Mouse (Mus musculus): ENCODE measurements around the gene Dpm2. TPM values are rescaled to one million over a fixed set of nuclear protein-coding genes. Genes with fewer than 3 reads are reported as not detected.

Dpm2 gene
- total and polyA plus RNA-seq, 2 experiments, result 6.5 to 104 TPM

- Histone ChIP-seq H3K9ac (ENCODE audit: low read depth, low read length) (no peak overlapping the region), H3K27ac (replicated peaks; ENCODE audit: insufficient read depth, low read depth, low read length) (no peak overlapping the region), H3K36me3 (ENCODE audit: control insufficient read depth, insufficient read depth, low read length) (peaks cover 2% of the 10 kb centered on the region; the same call in 1 of the 2 replicates), H3K27me3 (ENCODE audit: control insufficient read depth, insufficient read depth, low read length) (no peaks in the 10 kb centered on the region), H3K4me3 (ENCODE audit: insufficient read depth, low read depth, low read length) (no peak overlapping the region), H3K79me2 (ENCODE audit: control insufficient read depth, insufficient read depth, low read length) (peaks cover 47% of the 10 kb centered on the region; the same call in 1 of the 2 replicates), H3K4me1 (ENCODE audit: control insufficient read depth, insufficient read depth, low read length) (peaks cover 9% of the 10 kb centered on the region)
- WGBS, result 75% methylated on average over 7 of the region's 7 CpGs
- no peak for DNase-seq (ENCODE audit: extremely low read depth, low read depth, low spot score)
- no peak for TF ChIP-seq CTCF (IDR thresholded peaks at IDR 0.05; ENCODE audit: low read depth, low read length)
- no peak for TF ChIP-seq POLR2A (IDR thresholded peaks at IDR 0.05; ENCODE audit: extremely low read depth, insufficient read depth, low read length)
Measured at GRCm38 (mm10) chr2:32547964-32548739, 22.5 kb upstream of the Dpm2 start.

GRCm38 (mm10) chr2:32549171-32549570 is 21.5 kb upstream of the Dpm2 start:
- H3K27me3 ChIP-seq (ENCODE audit: control insufficient read depth, insufficient read depth, low read length), result no peaks in the 10 kb centered on the region
- no peak overlapping the region for H3K27ac ChIP-seq (replicated peaks; ENCODE audit: insufficient read depth, low read depth, low read length)
- peaks cover 9% of the 10 kb centered on the region for H3K4me1 ChIP-seq (ENCODE audit: control insufficient read depth, insufficient read depth, low read length)
- H3K9ac ChIP-seq (ENCODE audit: low read depth, low read length), result no peak overlapping the region
- no peak overlapping the region for H3K4me3 ChIP-seq (ENCODE audit: insufficient read depth, low read depth, low read length)
- TF ChIP-seq POLR2A (IDR thresholded peaks at IDR 0.05; ENCODE audit: extremely low read depth, insufficient read depth, low read length), result no peak
- no peak for TF ChIP-seq CTCF (IDR thresholded peaks at IDR 0.05; ENCODE audit: low read depth, low read length)
- DNase-seq (ENCODE audit: extremely low read depth, low read depth, low spot score), result no peak
- H3K36me3 ChIP-seq (ENCODE audit: control insufficient read depth, insufficient read depth, low read length), result peaks cover 2% of the 10 kb centered on the region; the same call in 1 of the 2 replicates
- peaks cover 40% of the 10 kb centered on the region; the same call in 1 of the 2 replicates for H3K79me2 ChIP-seq (ENCODE audit: control insufficient read depth, insufficient read depth, low read length)
- 92% methylated on average over 9 of the region's 9 CpGs for WGBS

DNA sequence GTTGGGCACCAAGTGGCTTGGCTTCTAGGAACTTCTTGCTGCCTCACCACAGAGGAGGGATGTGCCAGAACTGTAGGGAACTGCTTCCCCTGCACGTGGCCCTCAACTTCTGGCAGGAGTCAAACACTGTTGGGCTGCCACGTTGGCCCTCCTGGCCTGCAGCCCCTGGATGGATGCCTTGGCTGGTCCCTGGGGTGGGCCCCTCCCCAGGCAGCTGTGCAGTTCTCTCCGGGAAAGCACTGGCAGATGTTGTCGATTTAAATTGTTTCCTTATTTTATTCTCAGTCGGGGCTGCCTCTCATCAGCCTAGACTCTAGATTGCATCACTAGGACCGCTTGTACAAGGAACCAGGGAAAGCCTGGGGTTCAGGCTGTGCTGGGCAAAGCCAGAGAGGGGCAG is 20.9 kb upstream of the Dpm2 start:
- H3K79me2 ChIP-seq (ENCODE audit: control insufficient read depth, insufficient read depth, low read length), result peaks cover 36% of the 10 kb centered on the region; the same call in 1 of the 2 replicates
- H3K27me3 ChIP-seq (ENCODE audit: control insufficient read depth, insufficient read depth, low read length), result no peaks in the 10 kb centered on the region
- no peak for DNase-seq (ENCODE audit: extremely low read depth, low read depth, low spot score)
- peaks cover 9% of the 10 kb centered on the region for H3K4me1 ChIP-seq (ENCODE audit: control insufficient read depth, insufficient read depth, low read length)
- no peak overlapping the region for H3K27ac ChIP-seq (replicated peaks; ENCODE audit: insufficient read depth, low read depth, low read length)
- 51% methylated on average over 6 of the region's 6 CpGs for WGBS
- H3K36me3 ChIP-seq (ENCODE audit: control insufficient read depth, insufficient read depth, low read length), result peaks cover 2% of the 10 kb centered on the region; the same call in 1 of the 2 replicates
- TF ChIP-seq POLR2A (IDR thresholded peaks at IDR 0.05; ENCODE audit: extremely low read depth, insufficient read depth, low read length) (no peak), CTCF (IDR thresholded peaks at IDR 0.05; ENCODE audit: low read depth, low read length) (no peak)
- H3K4me3 ChIP-seq (ENCODE audit: insufficient read depth, low read depth, low read length), result no peak overlapping the region
- H3K9ac ChIP-seq (ENCODE audit: low read depth, low read length), result no peak overlapping the region

DNA sequence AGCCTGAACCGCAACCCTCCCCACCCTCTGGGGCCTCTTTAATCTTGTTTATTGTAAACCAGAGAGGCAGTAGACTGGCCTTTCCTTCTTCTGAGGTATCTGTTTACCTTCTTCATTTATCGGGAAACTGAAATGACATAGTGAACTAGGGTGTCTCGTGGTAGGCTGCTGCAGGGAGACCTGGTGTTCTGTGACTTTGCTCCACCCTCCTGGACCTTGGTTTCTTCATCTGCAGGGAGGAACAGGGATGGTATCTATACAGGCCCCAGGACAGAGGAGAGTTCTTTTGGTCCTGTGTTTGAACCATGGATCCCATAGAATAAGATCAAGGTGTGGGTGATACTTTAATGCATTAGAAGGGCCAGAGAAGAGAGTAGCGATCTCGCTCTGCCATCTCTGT is 19.4 kb upstream of the Dpm2 start:
- Histone ChIP-seq H3K27me3 (ENCODE audit: control insufficient read depth, insufficient read depth, low read length) (no peaks in the 10 kb centered on the region), H3K27ac (replicated peaks; ENCODE audit: insufficient read depth, low read depth, low read length) (no peak overlapping the region), H3K36me3 (ENCODE audit: control insufficient read depth, insufficient read depth, low read length) (no peaks in the 10 kb centered on the region), H3K4me1 (ENCODE audit: control insufficient read depth, insufficient read depth, low read length) (peaks cover 9% of the 10 kb centered on the region), H3K79me2 (ENCODE audit: control insufficient read depth, insufficient read depth, low read length) (peaks cover 31% of the 10 kb centered on the region; the same call in 1 of the 2 replicates), H3K4me3 (ENCODE audit: insufficient read depth, low read depth, low read length) (no peak overlapping the region), H3K9ac (ENCODE audit: low read depth, low read length) (no peak overlapping the region)
- DNase-seq (ENCODE audit: extremely low read depth, low read depth, low spot score), result no peak
- WGBS, result 72% methylated on average over 5 of the region's 5 CpGs
- TF ChIP-seq CTCF (IDR thresholded peaks at IDR 0.05; ENCODE audit: low read depth, low read length), result no peak
- no peak for TF ChIP-seq POLR2A (IDR thresholded peaks at IDR 0.05; ENCODE audit: extremely low read depth, insufficient read depth, low read length)

GRCm38 (mm10) chr2:32553592-32554148 is 17.0 kb upstream of the Dpm2 start:
- H3K9ac ChIP-seq (ENCODE audit: low read depth, low read length), result no peak overlapping the region
- WGBS, result 78% methylated on average over 7 of the region's 7 CpGs
- TF ChIP-seq POLR2A (IDR thresholded peaks at IDR 0.05; ENCODE audit: extremely low read depth, insufficient read depth, low read length) (no peak), CTCF (IDR thresholded peaks at IDR 0.05; ENCODE audit: low read depth, low read length) (no peak)
- H3K4me1 ChIP-seq (ENCODE audit: control insufficient read depth, insufficient read depth, low read length), result no peaks in the 10 kb centered on the region
- no peak overlapping the region for H3K27ac ChIP-seq (replicated peaks; ENCODE audit: insufficient read depth, low read depth, low read length)
- no peaks in the 10 kb centered on the region for H3K36me3 ChIP-seq (ENCODE audit: control insufficient read depth, insufficient read depth, low read length)
- no peak overlapping the region for H3K4me3 ChIP-seq (ENCODE audit: insufficient read depth, low read depth, low read length)
- H3K27me3 ChIP-seq (ENCODE audit: control insufficient read depth, insufficient read depth, low read length), result no peaks in the 10 kb centered on the region
- no peak for DNase-seq (ENCODE audit: extremely low read depth, low read depth, low spot score)
- peaks cover 26% of the 10 kb centered on the region; the same call in 1 of the 2 replicates for H3K79me2 ChIP-seq (ENCODE audit: control insufficient read depth, insufficient read depth, low read length)

Data from liver, adult 2 months (tissue).